Mouse (Mus musculus) liver, adult (tissue): ENCODE results near the gene Tmed1.

Experiments
- GATA4 ChIP-seq: IDR thresholded peaks from 2 replicates; pipeline ENCODE4 v1.6.1; 2014; ENCODE audit warnings: mild to moderate bottlenecking, low read length; ENCODE audit not compliant: insufficient replicate concordance

The Tmed1 gene

DNA sequence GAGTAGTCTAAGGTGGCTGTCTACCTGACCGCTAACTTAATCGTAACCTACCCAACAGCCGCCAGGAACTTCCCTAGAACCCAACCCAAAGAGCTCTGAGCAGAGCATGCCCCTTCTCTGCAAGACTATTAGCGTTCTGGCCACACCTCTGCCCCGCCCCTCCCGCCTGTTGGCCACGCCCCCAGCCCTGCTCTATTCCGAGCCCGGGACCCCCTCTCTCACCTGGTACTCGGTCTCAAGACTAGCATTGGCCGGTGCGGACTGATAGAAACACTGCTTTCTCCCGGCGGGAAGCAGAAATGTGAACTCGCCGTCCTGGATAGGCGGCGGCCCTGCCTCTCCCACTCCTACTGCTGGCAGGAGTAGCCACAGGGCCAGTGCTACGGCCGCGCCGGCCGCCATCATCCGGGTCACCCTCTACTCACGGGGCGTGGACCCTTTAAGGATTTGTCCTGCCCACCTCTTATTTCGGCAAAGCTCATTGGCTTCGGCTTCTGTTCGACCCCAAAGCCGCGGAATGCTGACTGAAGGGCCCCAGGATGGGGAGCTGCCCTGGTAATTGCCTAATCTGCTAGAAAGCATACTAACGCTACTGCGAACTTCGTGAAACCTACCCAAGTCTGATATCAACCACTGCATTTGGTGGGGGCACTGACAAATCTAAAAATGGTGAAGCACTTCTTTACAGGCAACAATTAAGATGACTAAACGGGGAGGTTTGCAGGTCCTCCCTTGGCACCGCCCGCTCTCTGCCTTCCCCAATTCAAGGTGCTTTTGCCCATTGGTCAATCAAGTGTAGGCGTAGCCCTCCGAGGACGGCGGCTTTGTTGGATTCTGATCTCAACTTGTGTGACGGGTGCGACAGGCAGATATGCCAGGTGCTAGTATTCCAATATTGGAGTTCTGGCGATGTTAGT, at the start of gene Tmed1:
TSS of gene Tmed1 (minus strand) at position 481 of the 917 bp plus-strand sequence.
- TF ChIP-seq GATA4: no peak

DNA sequence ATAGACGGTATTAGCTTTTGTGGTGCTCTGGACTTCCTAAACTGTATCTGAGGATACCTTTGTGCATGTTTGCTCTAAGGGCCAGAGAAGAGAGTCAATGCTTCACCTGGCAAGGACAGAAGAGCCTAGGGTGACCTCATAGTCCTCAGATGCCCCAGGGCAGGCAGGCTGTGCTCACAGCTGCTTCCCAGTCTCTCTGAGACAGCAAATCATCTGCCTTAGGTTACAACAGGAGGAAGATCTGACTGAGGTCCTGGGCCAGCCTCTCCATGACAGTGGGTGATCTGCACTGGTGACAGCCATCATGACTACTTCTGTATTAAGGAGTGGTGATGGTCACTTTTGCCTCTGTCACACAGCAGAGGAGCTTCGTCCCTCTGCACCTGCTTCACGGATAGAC, 49.1 kb upstream of the Tmed1 start:
- no peak for TF ChIP-seq GATA4

DNA sequence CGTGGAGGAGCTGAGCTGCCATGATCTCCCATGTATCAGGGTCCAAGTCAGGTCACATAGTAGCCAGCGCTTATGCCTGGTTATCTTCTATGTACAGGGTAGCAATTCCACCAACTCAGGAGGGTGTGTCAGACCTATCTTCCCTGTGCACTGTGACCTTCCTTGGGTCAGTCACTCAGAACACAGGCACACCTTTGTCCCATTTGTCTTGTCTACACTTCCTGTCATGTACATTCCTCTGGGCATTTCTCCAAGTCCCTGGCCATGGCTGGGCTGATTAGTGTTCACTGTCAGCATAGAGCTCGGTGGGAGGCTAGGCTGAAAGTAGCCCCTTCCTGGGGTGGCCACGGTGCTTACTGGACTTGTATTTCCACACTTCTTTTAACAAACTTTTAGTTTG, 48.3 kb upstream of the Tmed1 start:
- TF ChIP-seq GATA4: no peak

DNA sequence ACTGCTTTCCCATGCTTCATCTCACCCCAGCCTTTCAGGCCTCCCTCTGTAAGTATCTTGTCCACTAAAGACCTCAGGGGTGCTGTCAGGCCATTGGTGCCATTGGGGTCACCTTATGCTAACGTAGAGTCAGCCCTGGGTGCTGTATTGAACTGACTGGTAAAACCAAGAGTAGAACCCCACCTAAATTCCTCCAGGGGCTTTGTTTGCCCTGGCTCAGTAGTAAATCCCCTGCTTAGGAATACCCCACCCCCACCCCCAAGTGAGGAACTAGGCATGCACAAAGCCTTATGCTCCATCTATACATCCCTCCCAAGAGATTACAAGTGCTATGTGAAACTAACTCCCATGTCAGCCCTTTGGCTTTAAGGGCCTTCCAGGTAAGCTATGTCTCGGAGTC, 47.5 kb upstream of the Tmed1 start:
- TF ChIP-seq GATA4: no peak

DNA sequence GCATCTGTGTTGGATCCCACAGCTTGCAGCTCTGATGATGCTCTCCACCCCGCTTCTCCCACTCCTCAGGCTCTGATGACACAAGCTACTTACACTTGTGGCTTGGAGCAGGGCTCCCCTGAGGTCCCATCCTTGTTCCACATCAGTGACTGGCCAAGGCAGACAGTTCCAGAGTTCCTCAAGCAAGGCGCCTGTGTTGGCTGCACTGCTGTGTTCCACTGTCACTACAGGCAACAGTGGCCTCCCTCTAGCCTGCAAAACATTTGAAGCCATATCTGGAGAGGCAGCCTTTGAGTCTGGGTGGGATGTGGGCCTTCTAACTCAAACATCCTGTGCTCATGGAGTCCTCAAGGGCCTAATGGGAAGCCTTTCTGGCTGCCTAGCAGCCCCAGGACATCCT, 46.9 kb upstream of the Tmed1 start:
- no peak for TF ChIP-seq GATA4

DNA sequence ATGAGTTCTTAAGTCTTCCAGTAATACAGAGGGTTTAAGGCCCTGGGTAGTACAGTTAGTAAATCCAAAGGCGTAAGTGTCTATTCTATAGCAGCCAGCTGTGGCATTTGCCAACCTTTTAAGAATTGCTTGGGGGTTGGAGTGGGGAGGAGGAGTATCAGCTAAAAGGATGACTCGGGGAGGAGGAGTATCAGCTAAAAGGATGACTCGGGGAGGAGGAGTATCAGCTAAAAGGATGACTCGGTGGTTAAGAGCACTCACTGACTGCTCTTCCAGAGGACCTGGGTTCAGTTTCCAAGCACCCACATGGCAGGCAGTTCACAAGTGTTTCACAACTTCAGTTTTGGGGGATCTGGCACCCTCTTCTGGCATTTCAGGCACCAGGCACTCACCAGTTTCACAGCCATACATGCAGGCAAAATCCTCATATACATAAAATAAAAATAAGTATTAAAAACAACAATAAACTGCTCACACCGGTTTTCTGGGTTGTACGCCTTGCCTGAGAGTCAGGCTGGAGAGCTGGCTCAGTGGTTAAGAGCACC, 45.2 kb upstream of the Tmed1 start:
- no peak for TF ChIP-seq GATA4

DNA sequence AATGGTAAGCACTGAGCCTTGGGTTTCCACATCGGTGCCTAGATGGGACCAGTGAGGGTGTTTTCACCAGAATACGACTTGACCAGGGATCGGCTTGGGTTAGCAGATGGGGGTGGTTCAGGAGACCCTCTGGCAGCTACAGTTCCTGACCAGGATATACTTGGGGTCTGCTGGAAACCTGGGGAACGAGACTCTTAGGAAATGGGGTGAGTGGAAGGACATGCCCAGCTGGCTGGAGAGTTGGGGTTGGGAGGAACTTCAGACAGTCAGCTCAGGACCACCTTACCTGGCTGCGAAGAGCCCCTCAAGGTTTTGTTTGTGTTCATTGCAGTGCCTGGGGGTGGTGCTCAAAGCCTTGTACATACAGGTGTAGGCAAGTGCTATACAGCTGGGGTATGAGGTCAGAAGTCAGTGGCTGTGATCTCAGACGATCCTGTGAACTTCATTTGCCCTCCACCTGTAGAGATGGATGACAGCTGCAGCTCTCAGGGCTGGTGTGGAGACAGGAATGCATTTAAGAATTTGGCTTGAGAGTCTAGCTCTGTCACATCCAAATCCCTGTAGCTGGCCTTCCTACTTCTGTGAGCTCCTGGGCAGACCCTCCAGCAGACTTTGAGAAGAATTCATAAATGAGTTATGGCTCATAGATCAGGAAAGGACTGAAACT, 43.7 kb upstream of the Tmed1 start:
- no peak for TF ChIP-seq GATA4

DNA sequence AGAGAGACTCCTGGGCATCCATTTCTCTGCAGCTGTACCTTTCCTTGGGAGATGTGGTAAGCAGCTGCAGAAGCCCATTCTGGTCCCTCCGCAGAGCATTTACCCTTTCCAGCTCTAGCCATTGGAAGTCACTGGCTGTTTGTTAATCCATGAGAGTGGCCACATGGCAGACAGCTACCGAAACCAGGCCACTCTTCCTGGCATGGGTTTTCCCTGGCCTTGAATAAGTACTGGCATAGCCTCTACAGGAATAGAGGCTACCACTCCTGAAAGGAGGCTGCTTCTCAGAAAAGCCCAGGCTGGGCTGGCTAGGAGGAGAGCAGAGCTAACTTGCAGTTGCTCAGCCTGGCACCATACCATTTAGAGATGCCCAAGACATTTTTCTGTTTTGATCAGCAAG, 41.0 kb upstream of the Tmed1 start:
- TF ChIP-seq GATA4: no peak

DNA sequence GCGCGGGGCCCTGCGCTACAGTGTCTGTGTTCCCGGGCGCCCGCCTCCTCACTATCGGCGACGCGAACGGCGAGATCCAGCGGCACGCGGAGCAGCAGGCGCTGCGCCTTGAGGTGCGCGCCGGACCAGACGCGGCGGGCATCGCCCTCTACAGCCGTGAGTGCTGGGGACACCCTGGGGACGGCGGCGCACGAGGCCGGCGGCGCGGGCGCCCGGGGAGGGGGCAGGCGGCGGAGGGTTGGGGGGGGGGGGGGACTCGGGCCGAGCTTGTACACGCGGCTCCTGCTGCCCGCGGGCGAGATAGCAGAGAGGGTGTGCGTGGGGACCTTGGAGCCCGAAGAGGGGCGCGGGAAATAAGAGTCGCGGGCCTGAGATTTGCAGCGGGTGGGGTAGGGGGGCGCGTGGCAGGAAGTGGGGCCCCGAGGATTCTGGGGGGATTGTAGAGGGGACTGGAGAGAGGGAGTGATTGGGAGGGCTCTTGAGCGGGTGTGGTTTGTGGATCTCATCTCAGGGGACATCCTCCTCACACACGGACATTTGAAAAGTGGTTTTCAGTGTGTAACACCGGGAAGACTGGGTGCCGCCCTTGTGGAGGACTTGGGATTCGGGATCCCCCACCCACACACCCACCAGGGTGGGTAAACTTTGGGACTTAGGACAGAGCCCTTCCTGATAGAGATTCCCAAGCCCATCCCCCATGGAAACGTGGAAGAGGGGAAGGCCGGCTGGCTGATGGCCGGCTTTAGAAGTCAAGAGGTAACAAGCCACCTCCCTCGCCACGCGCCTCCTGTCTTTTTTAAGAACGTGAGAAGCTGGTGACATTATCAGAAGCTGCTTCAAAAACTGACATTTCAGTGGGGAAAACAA, 37.3 kb upstream of the Tmed1 start:
- peak; percentile 8; the same call in 1 of the 2 replicates for TF ChIP-seq GATA4

DNA sequence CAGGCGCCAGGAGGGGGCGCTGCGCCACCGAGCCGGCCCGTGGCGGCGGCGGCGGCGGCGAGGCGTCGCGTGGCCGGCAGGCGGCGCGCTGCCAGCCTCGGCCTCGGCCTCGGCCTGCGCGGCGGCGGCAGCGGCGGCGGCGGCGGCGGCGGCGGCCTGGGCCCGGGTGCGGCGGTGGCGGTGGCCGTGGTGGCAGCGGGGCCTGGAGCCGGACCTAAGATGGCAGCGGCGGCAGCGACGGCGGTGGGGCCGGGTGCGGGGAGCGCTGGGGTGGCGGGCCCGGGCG, 36.7 kb upstream of the Tmed1 start, which contains the start of gene Carm1:
TSS of gene Carm1 (plus strand) at position 106 of the 286 bp plus-strand sequence.
- TF ChIP-seq GATA4: no peak

DNA sequence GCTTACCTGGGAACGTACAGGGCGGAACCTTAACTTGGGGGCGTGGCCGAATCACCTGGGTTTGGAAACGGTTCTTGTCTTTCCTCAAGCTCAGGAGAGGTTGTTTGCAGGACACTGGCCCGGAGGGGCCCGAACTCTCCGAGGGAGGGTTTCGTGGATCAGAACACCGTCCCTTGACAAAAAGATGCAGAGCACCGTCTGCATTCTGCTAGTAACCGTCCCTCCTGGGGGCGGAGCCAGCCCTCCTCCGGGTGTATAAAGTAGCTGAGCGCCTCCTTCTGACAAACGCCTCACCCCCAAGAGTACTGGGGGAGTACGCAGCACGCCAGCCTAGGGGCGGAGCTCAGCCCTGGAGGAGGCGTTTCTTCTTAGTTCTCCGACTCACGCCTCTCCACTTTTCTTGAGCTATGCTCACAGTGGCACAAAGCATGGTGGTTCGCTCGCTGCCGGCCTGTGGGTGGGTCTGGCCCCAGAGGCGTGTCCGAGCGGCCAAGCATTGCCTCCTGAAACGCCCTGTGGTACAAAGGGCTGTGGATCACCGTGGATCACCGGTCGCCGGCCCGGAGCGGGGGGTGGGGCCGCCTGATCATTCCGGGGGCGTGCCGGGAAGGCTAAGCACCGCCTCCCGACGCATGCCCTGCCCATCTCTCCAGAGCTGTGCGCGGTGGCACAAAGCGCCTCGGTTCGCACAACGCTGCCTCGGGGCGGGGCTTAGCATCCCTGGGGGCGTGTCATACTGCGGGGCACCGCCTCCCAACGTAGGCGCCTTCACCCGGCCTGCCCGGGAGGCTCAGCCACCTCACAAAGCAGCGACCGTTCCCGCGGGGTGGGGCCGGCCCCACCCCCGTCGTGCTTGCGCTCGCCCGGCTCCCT, 36.1 kb upstream of the Tmed1 start:
- no peak for TF ChIP-seq GATA4

DNA sequence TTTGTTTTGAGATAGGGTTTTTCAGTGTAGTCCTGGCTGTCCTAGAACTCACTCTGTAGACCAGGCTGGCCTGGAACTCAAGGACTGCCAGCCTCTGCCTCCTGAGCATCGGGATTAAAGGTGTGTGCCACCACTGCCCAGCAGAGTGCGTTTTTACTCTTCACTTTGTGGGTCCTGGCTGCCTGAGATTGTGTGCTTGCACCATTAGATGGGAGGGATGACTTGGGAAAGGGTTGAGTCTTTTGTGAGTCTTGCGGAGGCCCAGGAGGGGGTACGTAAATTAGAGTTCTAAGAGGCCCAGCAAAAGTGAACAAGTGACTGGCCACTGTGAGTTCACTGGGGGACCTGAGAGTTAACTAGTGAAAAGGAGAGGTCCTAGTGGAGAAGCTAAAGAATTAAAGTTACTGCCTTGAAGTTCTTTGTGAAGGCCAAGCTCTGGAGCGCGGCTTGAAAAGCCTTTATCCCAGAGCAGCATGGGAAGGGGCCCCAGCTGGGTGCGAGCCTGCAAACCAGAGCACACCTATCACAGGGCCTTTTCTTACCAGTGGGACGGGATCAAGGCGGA, 35.4 kb upstream of the Tmed1 start:
- TF ChIP-seq GATA4: no peak

DNA sequence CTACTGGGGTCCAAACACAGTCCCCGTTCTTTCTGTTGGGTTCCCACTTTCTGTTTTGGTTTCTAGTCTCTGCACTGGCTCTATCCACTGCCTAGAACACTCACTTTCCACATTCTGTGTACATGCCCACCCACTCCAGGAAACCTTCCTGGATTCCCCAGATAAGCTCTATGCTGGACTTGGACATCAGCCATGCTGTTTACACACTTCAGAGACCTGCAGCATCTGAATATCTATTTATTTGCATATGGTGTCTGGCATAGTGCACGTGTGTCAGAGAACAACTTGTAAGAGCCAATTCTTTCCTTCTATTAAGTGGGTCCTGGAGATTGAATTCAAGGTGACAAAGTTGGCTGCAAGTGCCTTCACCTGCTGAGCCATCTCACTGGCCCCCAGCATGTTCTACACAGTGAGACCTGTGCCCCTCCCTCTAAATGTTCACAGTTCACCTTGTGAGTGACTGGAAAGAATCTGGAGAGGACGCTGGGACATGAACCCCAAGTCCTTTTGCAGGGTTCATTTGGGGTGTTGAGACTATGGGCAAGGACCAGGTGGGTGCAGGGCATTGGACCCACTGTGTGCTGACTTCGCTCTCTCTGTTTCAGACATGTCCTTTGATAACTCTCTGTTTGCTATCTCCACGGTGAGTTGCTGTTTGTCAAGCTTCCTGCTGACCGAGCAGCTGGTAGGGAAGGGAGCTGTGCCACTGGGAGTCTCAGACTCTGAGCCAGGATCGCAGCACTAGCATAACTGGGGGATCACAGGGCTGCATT, 30.1 kb upstream of the Tmed1 start:
- TF ChIP-seq GATA4: no peak
